Mouse (Mus musculus): ENCODE data around the gene Dmpk.

The Dmpk gene

DNA sequence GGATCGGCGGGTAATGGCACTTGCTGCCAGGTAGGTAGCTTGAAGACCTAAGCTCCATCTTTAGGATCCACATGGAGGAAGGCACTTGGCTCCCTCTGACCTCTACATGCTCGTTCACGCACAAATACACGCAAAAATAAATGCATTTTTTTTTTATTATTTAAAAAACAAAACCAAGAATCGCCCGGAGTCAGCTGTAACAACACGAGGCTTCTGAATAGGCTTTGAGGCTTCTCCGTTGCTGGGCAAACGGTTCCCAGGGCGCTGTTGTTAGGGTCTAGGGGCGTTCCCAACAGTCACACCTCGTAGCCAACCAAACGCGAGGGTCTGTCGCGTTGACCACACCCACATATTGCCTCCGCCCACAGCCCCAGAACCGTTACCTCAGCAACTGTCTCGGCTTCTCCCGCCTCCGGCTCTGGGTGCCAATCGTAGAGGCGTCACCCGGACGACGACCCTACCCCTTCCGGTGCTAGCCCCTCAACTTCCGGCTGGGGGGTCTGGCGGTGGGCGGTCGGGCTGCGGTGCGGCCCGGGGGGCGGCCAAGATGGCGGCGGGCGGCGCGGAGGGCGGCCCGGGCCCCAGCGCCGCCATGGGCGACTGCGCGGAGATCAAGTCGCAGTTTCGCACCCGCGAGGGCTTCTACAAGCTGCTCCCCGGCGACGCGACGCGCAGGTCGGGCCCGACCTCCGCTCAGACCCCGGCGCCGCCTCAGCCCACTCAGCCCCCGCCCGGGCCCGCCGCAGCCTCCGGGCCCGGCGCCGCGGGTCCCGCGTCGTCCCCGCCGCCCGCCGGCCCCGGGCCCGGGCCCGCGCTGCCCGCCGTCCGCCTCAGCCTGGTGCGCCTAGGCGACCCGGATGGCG, 7.7 kb upstream of the Dmpk start, which contains the start of gene Dmwd:
TSS of gene Dmwd (plus strand) at position 505 of the 863 bp plus-strand sequence.
- peak; percentile 83 to 87 for DNase-seq

DNA sequence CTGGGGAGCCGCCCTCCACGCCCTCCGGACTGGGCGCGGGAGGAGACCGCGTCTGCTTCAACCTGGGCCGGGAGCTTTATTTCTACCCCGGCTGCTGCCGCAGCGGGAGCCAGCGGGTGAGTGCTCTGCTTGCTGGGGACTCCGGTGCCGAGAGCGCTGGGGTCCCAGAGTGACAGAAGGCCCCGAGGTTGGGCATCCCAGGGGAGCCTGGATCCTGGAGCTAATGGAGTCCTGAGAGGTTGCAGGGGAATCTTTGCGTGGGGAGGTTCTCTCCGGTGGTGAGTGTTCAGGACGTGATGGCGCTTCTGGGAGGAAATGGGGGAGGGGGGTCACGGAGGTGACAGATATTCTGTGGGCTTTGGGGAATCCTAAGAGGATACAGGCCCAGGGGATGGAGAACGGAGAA, 7.1 kb upstream of the Dmpk start:
- DNase-seq: peak in 1 of 2 experiments; percentile 32

DNA sequence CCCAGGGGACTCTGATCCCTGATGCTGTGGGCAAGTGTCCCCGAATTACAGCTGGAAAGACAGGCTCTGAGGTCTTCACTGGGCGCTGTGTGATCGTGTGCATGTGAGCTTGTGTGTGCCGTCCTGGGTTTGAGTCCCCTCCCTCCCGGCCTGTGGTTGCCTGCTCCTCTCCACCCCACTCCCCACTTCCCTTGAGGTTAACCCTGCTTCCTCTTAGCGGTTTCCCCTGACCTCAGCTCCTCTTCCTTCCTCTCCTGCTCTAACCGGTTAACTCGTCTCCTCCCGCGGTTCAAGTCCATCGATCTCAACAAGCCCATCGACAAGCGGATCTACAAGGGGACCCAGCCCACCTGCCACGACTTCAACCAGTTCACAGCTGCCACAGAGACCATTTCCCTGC, 5.9 kb upstream of the Dmpk start:
- DNase-seq: no peak

DNA sequence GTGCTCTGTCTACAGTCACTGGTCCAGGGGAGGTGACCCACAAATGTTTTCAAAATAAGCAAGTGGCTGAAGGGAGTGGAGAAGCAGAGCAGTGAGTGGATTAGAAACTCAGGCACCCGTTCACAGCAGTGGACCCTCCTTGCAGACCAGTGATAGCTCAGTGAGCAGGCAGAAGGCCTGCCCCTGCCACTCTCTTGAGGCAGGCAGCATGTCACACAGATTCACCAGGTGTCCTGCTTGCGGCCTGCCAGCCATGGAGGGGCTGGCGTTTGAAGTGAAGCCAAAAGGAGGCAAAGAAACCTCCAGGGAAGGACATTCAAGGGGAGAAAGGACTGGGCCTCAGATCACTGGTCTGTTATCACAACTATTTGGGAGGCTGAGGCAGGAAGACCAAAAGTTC, 4.9 kb upstream of the Dmpk start:
- DNase-seq: no peak

DNA sequence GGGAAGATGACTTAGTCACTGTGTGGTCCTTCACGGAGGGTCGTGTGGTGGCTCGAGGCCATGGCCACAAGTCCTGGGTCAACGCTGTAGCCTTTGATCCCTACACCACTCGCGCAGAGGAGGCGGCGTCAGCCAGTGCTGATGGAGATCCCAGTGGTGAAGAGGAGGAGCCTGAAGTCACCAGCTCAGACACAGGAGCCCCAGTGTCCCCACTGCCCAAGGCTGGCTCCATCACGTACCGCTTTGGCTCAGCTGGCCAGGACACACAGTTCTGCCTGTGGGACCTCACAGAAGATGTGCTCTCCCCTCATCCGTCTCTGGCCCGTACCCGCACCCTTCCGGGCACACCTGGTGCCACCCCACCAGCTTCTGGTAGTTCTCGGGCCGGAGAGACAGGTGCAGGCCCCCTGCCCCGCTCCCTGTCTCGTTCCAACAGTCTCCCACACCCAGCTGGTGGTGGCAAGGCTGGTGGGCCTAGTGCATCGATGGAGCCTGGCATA, 3.1 kb upstream of the Dmpk start:
- no peak for DNase-seq

DNA sequence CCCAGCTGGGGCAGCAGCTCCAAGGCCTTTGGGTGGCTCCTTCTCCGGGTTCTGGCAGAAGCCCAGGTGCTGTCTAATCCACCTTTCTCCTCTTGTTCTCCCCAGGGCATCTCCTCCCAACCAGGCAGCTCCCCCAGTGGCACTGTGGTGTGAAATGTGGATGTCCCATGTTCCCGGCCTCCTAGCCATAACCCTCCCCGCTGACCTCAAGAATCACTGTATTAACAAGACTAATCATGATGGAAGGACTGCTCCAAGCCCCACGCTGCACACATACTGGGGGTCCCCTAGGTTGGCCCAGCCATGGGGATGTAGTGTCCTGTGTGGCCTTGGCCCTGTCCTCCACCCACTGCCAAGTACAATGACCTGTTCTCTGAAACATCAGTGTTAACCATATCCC, 1.5 kb upstream of the Dmpk start:
- DNase-seq: no peak

DNA sequence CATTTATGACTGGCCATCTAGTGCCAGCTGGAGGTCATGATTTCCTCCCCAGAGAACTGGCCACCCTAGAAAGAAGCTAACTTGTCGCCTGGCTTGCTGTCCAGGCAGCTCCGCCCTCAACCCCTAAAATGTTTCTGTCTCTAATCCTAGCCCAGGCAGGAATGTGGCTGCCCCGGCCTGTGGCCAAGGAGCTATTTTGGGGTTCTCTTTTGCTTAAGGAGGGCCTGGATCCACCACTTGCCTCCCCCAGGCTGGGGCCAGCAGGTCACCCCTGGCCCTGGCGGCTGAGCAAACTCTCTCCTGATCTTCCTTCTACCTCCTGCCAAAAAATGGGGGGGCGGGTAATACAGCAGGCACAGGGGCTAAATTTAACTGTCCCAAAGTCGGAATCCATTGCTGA, 553 bp upstream of the Dmpk start:
- no peak for DNase-seq

DNA sequence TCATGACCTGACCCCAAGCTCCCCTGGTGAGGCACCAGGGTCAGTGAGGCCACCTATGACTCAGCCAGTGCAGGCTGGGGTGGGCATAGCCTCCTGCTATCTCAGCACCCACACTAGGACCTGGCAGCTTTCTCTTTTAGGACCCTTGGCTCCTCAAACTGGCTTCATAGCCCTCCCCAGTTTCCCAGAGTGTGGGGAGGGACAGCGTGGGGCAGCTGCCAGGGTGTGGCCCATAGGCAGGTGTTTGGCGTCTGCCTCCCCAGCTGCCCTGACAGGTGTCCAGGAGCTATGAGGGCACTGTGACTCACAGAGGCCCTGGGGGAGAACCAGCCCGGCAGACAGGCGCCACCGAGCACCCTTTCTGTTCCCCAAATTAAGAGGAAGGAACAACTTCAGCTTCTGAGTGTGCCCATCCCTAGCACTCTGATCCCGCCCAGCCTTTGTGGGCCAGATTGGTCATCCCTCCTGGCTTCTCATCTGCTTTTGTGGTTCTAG, 675 bp downstream of the Dmpk start:
- DNase-seq: no peak

DNA sequence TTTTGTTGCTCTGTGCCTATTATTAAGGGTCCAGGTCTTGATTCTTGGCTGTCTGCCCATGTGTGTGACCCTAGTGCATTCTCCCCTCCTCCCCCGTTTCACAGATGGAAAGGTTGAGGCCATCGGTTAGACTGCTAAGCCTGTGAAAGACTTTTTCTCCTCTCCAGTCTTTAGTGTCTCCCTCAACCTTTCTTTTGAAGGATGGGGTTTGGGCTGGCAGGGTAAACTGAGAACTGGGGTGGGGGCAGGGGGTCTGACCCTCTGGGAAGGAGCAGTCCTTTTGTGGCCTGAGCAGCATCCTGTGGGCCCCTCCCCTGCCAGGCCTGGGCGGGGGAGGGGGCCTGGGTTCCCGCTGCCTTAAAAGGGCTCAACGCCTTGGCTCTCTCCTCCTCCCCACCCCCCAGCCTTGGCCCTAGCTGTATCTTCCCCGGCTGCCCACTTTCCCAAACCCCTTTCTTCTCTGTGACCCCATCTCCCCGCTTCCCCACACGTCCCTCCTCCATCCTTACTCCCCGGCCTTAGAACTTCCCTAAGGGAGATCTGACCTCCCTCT, 1.3 kb downstream of the Dmpk start:
- no peak for DNase-seq

DNA sequence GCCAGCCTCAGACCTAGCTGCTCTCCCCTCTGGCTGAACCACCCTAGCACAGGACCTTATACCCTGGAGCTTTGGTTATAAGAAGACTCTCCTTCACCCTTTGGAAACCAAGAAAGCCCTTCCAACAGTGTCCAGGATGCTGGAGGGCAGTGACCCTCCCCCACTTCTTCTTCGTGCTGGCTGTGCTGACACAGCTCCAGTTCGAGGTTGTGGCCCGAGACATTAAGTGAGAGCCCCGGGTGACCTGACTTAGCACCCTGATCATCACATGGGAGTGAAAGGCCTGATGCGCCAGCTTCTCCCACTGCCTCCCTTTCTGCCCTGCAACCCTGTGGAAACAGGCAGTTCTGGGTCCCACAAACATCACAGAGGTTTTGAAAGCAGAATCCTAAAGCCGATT, 1.8 kb downstream of the Dmpk start:
- no peak for DNase-seq

DNA sequence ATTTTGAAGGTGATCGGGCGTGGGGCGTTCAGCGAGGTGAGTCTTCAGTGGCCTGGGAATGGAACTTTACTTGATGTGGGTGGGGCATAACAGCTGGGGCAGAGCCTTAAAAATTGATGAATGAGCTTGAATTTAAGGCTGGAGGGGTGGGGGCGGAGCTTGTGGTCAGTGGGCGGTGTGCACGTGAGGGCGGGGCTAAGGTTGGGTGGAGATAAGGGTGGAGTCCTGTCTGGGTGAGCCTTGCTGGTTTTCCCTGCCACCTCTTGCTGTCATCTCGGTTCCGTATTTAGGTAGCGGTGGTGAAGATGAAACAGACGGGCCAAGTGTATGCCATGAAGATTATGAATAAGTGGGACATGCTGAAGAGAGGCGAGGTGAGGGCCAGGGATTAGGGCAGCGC, 2.4 kb downstream of the Dmpk start:
- no peak for DNase-seq

DNA sequence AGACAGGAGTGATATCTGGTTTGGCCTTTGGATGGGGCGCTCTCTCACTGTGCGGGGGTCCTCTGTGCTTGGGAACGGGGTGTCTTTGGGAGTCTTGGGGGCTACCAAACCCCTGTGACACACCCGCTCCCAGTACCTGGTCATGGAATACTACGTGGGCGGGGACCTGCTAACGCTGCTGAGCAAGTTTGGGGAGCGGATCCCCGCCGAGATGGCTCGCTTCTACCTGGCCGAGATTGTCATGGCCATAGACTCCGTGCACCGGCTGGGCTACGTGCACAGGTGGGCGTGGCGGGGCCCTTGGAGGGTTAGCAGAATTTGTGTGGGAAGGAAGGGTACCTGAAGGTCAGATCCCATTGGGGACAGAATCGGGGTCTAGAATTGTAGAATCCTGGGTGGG, 3.1 kb downstream of the Dmpk start:
- no peak for DNase-seq

DNA sequence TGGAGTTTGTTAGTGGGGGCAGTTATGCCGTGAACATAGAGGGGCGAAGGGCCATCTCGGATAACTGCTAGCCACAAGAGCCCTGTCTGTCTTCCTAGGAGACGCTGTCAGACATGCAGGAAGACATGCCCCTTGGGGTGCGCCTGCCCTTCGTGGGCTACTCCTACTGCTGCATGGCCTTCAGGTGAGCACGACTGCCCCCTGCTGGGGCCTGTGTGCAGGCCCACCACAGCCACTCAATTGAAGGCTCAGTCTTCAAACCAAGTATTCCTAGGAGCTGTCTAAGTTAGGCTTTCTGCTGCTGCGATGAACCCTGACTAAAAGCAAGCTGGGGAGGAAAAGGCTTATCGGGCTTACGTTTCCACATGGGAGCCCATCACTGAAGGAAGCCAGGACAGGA, 5.2 kb downstream of the Dmpk start:
- peak; percentile 50 to 63 for DNase-seq

DNA sequence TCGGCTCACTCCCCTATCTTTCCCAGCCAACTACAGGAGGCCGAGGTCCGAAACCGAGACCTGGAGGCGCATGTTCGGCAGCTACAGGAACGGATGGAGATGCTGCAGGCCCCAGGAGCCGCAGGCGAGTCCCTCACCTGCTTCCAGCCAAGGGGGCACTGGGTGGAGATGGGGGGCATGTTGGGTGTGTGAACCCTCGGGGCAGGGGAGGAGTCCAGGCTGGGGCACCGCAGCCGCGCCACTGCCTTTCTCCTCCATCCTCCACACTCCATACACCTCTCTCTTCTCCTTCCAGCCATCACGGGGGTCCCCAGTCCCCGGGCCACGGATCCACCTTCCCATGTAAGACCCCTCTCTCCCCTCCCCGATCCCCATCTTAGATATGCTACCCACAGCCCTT, 8.3 kb downstream of the Dmpk start:
- no peak for DNase-seq

DNA sequence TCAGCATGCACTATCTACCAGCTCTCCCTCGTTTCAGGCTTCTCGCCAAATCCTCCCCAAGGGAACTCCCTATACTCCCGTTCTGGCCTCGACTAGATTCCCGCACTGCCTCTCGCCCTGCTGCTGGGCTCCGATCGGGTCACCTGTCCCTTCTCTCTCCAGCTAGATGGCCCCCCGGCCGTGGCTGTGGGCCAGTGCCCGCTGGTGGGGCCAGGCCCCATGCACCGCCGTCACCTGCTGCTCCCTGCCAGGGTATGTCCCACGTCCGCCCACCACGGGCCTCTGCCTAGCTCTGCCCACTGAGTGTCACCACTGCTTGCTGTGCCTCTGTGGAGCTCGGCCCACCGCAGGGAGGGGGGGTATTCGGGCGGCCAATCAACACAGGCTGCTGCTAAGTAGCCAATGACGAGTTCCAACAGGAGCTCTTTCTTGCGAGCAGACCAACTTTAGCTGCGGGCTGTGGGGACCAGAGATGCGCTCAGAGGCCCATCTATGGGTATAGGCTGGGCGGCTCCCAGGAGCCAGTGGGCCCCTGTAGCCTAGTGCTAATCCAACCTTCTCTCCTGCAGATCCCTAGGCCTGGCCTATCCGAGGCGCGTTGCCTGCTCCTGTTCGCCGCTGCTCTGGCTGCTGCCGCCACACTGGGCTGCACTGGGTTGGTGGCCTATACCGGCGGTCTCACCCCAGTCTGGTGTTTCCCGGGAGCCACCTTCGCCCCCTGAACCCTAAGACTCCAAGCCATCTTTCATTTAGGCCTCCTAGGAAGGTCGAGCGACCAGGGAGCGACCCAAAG, 8.9 kb downstream of the Dmpk start:
- no peak for DNase-seq

DNA sequence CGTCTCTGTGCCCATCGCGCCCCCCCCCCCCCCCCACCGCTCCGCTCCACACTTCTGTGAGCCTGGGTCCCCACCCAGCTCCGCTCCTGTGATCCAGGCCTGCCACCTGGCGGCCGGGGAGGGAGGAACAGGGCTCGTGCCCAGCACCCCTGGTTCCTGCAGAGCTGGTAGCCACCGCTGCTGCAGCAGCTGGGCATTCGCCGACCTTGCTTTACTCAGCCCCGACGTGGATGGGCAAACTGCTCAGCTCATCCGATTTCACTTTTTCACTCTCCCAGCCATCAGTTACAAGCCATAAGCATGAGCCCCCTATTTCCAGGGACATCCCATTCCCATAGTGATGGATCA, 9.5 kb downstream of the Dmpk start:
- peak; percentile 52 to 65 for DNase-seq

DNA sequence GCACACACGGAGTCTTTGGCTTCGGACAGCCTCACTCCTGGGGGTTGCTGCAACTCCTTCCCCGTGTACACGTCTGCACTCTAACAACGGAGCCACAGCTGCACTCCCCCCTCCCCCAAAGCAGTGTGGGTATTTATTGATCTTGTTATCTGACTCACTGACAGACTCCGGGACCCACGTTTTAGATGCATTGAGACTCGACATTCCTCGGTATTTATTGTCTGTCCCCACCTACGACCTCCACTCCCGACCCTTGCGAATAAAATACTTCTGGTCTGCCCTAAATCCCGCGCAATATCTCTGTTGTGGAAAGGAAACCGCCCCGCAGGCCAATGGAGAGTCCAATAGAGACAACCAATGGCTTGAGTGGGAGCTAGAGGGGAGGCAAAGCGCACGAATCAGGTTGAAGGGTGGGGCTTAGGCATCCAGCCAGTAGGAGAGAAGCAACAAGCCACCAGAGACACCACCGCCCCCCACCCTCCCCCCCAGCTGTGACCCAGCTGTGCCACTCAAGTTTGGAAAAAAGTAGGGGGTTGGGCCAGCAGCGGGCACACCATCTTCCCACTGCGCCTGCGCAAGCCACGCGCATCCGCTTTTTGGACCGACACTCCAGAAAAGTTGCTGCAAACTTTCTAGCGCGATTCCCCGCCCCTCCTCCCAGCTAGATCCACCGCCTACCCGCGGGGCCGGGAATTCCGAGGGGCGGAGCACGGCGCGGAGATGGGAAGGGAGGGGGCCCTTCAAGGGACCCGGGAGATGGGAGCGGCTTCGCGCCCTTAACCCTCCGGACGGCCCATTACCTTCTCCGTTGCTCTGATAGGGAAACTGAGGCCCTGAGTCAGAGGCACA, 10.1 kb downstream of the Dmpk start:
- peak; percentile 30 to 51 for DNase-seq

DNA sequence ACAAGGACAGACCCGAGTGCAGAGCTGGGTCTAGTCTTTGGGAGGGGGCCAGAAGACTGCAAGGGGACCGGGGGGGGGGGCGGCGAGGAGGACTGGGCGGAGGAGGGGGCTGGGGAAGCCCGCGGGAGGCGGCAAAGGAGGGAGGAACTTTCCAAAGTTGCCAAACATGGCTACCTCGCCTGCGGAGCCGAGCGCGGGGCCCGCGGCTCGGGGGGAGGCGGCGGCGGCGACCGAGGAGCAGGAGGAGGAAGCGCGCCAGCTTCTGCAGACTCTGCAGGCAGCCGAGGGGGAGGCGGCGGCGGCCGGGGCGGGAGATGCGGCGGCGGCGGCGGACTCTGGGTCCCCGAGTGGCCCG, 10.8 kb downstream of the Dmpk start, which contains the start of gene Six5:
TSS of gene Six5 (plus strand) at position 124 of the 355 bp plus-strand sequence.
- DNase-seq: no peak

DNA sequence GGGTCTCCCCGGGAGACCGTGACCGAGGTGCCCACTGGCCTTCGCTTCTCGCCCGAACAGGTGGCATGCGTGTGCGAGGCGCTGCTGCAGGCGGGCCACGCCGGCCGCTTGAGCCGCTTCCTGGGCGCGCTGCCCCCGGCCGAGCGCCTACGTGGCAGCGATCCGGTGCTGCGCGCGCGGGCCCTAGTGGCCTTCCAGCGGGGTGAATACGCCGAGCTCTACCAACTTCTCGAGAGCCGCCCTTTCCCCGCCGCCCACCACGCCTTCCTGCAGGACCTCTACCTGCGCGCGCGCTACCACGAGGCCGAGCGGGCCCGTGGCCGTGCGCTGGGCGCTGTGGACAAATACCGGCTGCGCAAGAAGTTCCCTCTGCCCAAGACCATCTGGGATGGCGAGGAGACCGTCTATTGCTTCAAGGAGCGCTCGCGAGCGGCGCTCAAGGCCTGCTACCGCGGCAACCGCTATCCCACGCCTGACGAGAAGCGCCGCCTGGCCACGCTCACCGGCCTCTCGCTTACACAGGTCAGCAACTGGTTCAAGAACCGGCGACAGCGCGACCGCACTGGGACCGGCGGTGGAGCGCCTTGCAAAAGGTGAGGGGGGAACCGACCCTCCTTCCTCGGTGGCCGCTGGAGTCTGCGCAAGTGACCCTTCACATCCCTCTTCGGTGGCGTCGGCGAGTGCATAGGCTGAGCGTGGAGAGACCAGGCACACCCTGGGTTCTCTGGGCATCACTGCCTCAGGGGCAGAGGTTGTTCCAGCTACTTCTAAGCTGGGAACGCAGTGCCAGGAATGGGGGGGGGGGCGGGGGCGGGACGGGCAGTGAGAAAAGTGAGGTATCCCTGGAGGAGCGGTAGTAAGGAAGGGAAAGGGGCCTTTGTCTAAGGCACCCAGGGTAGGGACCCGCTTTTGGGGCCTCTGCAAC, 11.4 kb downstream of the Dmpk start:
- no peak for DNase-seq

DNA sequence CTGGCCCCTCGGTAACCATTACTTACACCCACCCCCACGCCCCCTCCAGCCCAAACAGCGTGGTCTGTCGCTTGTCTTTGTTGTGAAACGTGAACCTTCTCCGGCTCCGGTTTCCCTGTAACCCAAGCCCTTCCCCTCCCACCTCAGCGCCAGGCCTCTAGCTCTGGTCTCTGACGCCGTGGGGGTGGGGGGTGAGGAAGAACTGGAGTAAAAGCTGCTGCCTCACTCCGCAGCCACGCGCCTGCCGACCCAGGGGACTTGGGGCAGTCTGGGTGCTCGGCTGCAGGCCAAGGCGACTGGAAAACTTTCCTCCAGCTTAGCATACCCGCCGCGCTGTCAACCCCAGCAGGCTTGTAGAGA, 12.1 kb downstream of the Dmpk start:
- no peak for DNase-seq

DNA sequence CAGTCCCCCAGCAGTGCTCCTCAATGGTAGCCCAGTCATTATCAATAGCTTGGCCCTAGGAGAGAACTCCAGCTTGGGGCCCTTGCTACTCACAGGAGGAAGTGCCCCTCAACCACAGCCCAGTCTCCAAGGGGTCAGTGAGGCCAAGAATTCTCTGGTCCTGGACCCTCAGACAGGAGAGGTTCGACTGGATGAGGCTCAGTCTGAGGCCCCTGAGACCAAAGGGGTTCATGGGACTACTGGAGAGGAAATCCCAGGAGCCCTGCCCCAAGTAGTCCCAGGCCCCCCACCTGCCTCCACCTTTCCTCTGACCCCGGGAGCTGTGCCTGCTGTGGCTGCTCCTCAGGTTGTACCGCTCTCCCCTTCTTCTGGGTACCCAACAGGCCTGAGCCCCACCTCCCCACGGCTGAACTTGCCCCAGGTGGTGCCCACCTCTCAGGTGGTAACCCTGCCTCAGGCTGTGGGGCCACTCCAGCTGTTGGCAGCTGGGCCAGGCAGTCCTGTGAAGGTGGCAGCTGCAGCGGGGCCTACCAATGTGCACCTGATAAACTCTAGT, 12.8 kb downstream of the Dmpk start:
- DNase-seq: no peak

Data from cerebellum, postnatal 36 days (tissue).